Mouse (Mus musculus): Measurements from ENCODE around the gene Exoc6. TPM values are rescaled to one million over a fixed set of nuclear protein-coding genes. Genes with fewer than 3 reads are reported as not detected.

Gene Exoc6
- polyA plus RNA-seq, 1 experiment from 2014 or later: 13.7 TPM

DNA sequence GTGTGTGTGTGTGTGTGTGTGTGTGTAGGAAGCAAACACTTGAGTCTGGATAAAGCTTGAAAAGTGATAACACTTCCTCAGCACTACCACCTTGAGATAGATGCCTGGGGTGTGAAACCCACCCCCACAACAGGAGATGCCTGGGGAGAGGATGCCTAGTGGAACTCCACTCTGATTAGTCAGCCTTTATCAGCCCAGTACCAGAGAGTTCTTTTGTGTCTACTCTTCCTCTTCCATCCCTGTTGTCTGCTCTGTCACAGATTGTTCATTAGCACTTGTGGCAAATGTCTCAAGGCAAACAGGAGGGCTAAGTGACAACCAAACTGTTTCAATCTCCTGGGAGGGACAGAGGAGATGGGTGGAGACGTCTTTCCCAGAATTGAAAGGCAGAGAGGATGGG is 168.9 kb downstream of the Exoc6 start:
- Histone ChIP-seq H3K27ac (ENCODE audit: low read length) (no peak overlapping the region), H3K27me3 (ENCODE audit: control insufficient read depth, insufficient read depth, low read depth, low read length) (no peaks in the 10 kb centered on the region), H3K4me3 (ENCODE audit: low read length) (no peak overlapping the region), H3K9ac (ENCODE audit: low read length) (no peak overlapping the region), H3K4me2 (ENCODE audit: low read depth, low read length) (no peak overlapping the region), H3K9me3 (ENCODE audit: control insufficient read depth, low read length) (no peaks in the 10 kb centered on the region), H3K36me3 (ENCODE audit: control insufficient read depth, insufficient read depth, low read length) (no peaks in the 10 kb centered on the region), H3K4me1 (replicated peaks; ENCODE audit: control insufficient read depth, insufficient read depth, low read length) (no peaks in the 10 kb centered on the region)
- 6% methylated on average over 1 of the region's 1 CpGs for WGBS
- no peak for ATAC-seq (ENCODE audit: low read depth)

GRCm38 (mm10) chr19:37724591-37724990 is 174.4 kb downstream of the Exoc6 start:
- Histone ChIP-seq H3K27me3 (ENCODE audit: control insufficient read depth, insufficient read depth, low read depth, low read length) (no peaks in the 10 kb centered on the region), H3K36me3 (ENCODE audit: control insufficient read depth, insufficient read depth, low read length) (no peaks in the 10 kb centered on the region), H3K4me1 (replicated peaks; ENCODE audit: control insufficient read depth, insufficient read depth, low read length) (no peaks in the 10 kb centered on the region), H3K27ac (ENCODE audit: low read length) (no peak overlapping the region), H3K9me3 (ENCODE audit: control insufficient read depth, low read length) (no peaks in the 10 kb centered on the region), H3K4me2 (ENCODE audit: low read depth, low read length) (no peak overlapping the region), H3K9ac (ENCODE audit: low read length) (no peak overlapping the region), H3K4me3 (ENCODE audit: low read length) (no peak overlapping the region)
- 95% methylated on average over 5 of the region's 5 CpGs for WGBS
- no peak for ATAC-seq (ENCODE audit: low read depth)

GRCm38 (mm10) chr19:37726585-37726984 is 176.4 kb downstream of the Exoc6 start:
- no peaks in the 10 kb centered on the region for H3K4me1 ChIP-seq (replicated peaks; ENCODE audit: control insufficient read depth, insufficient read depth, low read length)
- H3K4me2 ChIP-seq (ENCODE audit: low read depth, low read length): no peak overlapping the region
- no peak overlapping the region for H3K27ac ChIP-seq (ENCODE audit: low read length)
- no peak overlapping the region for H3K4me3 ChIP-seq (ENCODE audit: low read length)
- no peaks in the 10 kb centered on the region for H3K27me3 ChIP-seq (ENCODE audit: control insufficient read depth, insufficient read depth, low read depth, low read length)
- no peaks in the 10 kb centered on the region for H3K9me3 ChIP-seq (ENCODE audit: control insufficient read depth, low read length)
- no peak overlapping the region for H3K9ac ChIP-seq (ENCODE audit: low read length)
- no peak for ATAC-seq (ENCODE audit: low read depth)
- H3K36me3 ChIP-seq (ENCODE audit: control insufficient read depth, insufficient read depth, low read length): no peaks in the 10 kb centered on the region
- WGBS: 82% methylated on average over 7 of the region's 7 CpGs

DNA sequence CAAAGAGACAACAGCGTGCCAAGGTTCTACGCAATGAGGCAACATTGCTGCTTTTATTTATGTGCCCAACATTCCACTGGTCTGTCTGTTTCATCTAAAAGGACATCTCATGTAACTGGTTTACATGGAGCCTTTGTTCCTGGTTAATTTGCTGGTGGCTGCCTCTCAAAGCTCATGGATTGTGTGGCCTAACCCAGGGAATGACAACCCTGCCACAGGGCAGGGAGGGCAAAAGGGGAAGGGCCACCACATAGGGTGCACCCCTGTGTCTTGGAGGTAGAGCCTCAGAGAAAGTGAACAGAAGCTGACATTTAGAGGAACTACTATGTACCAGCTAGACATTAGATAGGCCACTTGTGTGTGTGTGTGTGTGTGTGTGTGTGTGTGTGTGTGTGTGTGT is 177.1 kb downstream of the Exoc6 start:
- 96% methylated on average over 2 of the region's 2 CpGs for WGBS
- no peak overlapping the region for H3K4me3 ChIP-seq (ENCODE audit: low read length)
- H3K9ac ChIP-seq (ENCODE audit: low read length): no peak overlapping the region
- ATAC-seq (ENCODE audit: low read depth): no peak
- no peak overlapping the region for H3K27ac ChIP-seq (ENCODE audit: low read length)
- H3K4me1 ChIP-seq (replicated peaks; ENCODE audit: control insufficient read depth, insufficient read depth, low read length): no peaks in the 10 kb centered on the region
- H3K36me3 ChIP-seq (ENCODE audit: control insufficient read depth, insufficient read depth, low read length): no peaks in the 10 kb centered on the region
- no peaks in the 10 kb centered on the region for H3K9me3 ChIP-seq (ENCODE audit: control insufficient read depth, low read length)
- H3K4me2 ChIP-seq (ENCODE audit: low read depth, low read length): no peak overlapping the region
- H3K27me3 ChIP-seq (ENCODE audit: control insufficient read depth, insufficient read depth, low read depth, low read length): no peaks in the 10 kb centered on the region

Other genes with a start within 250 kb of the Exoc6 start
- gene Ide, start 212.6 kb upstream of the Exoc6 start, polyA plus RNA-seq (2015; fragmentation: Nextera tagmentation; extraction: Ambion mirVana): 39.2 and 42.0 TPM in 2 replicates
- gene Kif11, start 174.0 kb upstream of the Exoc6 start, polyA plus RNA-seq (2015; fragmentation: Nextera tagmentation; extraction: Ambion mirVana): 64.5 and 73.1 TPM in 2 replicates
- gene Hhex, start 115.6 kb upstream of the Exoc6 start, polyA plus RNA-seq (2015; fragmentation: Nextera tagmentation; extraction: Ambion mirVana): 38.3 and 40.2 TPM in 2 replicates
- not detected in 2 replicates for gene Cyp26c1, start 135.2 kb downstream of the Exoc6 start, polyA plus RNA-seq (2015; fragmentation: Nextera tagmentation; extraction: Ambion mirVana)
- gene Cyp26a1, start 147.4 kb downstream of the Exoc6 start, polyA plus RNA-seq (2015; fragmentation: Nextera tagmentation; extraction: Ambion mirVana): 0.23 and 0.35 TPM in 2 replicates

Data from lung, embryonic 16.5 days (tissue).